Mouse (Mus musculus): ENCODE results near the gene Trpv4.

Trpv4 gene

DNA sequence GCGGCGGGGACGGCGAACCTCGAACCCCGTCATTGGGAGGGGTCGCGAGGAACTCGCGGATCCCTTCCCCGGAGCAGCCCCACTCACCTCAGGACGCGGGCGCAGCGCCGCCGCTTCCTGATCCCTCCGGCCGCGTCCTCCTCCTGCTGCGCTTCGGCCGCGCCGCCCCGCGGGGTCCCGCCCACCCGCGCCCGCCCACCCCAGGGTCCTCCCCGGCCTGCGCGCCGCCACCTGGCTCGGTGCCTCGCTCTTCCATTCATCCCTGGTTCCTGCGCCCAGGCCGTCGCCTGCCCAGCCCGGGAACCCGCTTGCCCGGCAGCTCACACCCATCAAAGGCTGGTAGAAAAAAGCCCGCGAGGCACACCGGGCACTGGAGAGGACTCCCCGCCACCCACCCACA lies at the start of gene Trpv4:
TSS of gene Trpv4 (minus strand) at position 167 of the 400 bp plus-strand sequence.
- in situ Hi-C loops (cut with MboI; ENCODE audit: low pct_unique_long_range_greater_than_20kb in 1 of 2, low sequenced_read_pairs in 2 of 2, unreplicated experiment in 1 of 2) = no loop called here

DNA sequence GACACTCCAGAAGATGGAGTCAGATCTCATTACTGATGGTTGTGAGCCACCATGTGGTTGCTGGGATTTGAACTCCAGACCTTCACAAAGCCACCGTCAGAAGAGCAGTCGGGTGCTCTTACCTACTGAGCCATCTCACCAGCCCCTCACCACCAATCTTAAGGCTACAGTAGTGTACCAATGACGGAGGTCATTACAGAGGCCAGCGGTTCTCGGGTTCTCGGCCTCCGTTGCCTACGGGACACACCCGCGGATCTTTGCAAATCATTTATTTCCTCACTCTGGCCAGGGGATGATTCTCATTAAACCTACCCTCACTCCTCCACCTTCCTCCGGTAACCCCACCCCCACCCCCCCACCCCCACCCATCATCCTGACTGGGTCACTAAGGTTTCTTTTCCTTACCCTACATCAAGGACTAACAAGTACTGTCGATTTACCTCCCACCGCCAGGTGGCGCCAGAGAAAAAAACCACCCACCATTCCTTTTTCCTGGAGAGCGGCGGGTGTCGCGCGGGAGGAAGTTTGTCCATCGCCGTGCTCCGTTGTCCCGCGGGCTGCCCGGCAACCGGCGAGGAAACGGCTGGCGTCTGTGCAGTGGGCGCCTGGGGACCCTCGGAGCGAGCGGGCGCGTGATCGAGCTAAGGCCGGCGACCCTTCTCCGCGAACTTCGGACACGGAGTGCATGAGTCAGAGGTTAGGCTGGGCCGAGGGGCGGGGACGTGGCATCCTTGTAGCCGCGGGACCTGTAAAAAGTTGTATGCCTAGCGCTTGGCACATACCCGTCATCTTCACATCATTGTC lies 49.2 kb upstream of the Trpv4 start, which contains the start of gene Tchp:
TSS of gene Tchp (plus strand) at position 496 of the 804 bp plus-strand sequence.
- in situ Hi-C loops (cut with MboI; ENCODE audit: low pct_unique_long_range_greater_than_20kb in 1 of 2, low sequenced_read_pairs in 2 of 2, unreplicated experiment in 1 of 2) = no loop called here

- in situ Hi-C loops (cut with MboI; ENCODE audit: low pct_unique_long_range_greater_than_20kb in 1 of 2, low sequenced_read_pairs in 2 of 2, unreplicated experiment in 1 of 2) = no loop called here
Measured at GRCm38 (mm10) chr5:114702403-114703392, 44.5 kb upstream of the Trpv4 start.

DNA sequence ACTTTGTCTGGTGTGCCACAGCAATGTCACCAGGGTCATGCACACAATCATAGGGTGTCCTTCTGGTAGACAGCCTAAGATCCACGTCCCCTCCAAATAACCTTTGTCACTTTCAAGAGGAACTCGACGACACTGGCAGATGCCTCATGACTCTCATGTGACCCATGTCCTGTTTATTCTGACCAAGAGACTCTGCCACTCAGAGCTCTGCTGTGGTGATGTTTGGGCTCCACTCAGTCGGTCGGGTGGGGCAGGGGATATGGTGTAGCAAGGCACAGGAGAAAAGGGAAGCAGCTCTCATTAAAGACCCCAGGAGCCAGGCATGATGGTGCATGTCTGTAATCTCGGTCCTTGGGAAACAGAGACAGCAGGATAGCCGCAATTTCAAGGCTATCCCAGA lies 40.8 kb upstream of the Trpv4 start:
- in situ Hi-C loops (cut with MboI; ENCODE audit: low pct_unique_long_range_greater_than_20kb in 1 of 2, low sequenced_read_pairs in 2 of 2, unreplicated experiment in 1 of 2) = no loop called here

GRCm38 (mm10) chr5:114698044-114698746 lies 40.0 kb upstream of the Trpv4 start:
- in situ Hi-C loops (cut with MboI; ENCODE audit: low pct_unique_long_range_greater_than_20kb in 1 of 2, low sequenced_read_pairs in 2 of 2, unreplicated experiment in 1 of 2) = no loop called here

GRCm38 (mm10) chr5:114696939-114697338 lies 38.7 kb upstream of the Trpv4 start:
- in situ Hi-C loops (cut with MboI; ENCODE audit: low pct_unique_long_range_greater_than_20kb in 1 of 2, low sequenced_read_pairs in 2 of 2, unreplicated experiment in 1 of 2) = no loop called here

GRCm38 (mm10) chr5:114695775-114696174 lies 37.6 kb upstream of the Trpv4 start:
- in situ Hi-C loops (cut with MboI; ENCODE audit: low pct_unique_long_range_greater_than_20kb in 1 of 2, low sequenced_read_pairs in 2 of 2, unreplicated experiment in 1 of 2) = no loop called here

DNA sequence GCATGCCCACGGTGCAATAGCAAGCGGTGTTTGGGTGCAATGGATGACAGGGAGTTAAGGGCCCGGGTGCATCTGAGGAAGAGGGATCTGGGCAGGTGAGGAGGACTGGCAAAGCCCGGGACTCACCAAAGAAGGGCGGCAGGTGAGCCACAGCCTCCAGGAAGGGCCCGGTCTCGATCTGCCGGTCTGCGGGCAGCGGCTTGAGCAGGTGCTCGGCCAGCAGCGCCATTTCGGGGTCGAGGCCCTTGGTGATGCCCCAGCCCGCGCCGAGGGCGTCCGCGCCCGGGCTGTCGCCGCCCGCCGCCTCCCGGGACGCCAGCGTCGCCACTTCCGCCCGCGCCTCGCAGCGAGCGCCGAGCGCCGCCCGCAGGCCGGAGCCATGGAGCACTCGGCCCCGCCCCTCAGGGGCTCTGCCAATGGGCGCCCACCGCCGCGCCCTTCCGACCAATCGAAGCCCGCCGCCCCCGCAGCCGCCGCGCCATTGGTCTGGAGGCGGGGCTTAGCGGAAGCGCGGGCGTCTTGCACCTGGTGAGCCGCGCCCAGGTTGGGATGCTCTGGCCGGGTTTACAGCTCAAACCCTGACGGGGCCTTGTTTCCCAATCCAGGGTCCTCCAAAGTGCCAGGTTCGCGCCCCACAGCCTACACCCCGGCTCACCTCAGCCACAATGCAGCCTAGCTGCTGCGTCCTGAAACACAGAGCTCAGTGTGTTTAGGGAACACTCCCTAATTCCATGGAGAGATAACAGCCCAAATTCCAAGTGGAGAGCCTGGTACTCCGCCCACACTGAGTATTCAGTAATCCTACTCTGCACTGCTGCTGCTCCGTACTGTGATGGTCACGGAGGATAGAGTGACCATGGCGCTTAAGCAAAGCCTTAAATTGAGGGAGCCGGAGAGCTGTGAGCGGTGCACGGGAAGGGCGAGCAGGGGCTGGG lies 32.7 kb upstream of the Trpv4 start, which contains the start of gene Gltp:
TSS of gene Gltp (minus strand) at position 352 of the 935 bp plus-strand sequence.
- in situ Hi-C loops (cut with MboI; ENCODE audit: low pct_unique_long_range_greater_than_20kb in 1 of 2, low sequenced_read_pairs in 2 of 2, unreplicated experiment in 1 of 2) = no loop called here

DNA sequence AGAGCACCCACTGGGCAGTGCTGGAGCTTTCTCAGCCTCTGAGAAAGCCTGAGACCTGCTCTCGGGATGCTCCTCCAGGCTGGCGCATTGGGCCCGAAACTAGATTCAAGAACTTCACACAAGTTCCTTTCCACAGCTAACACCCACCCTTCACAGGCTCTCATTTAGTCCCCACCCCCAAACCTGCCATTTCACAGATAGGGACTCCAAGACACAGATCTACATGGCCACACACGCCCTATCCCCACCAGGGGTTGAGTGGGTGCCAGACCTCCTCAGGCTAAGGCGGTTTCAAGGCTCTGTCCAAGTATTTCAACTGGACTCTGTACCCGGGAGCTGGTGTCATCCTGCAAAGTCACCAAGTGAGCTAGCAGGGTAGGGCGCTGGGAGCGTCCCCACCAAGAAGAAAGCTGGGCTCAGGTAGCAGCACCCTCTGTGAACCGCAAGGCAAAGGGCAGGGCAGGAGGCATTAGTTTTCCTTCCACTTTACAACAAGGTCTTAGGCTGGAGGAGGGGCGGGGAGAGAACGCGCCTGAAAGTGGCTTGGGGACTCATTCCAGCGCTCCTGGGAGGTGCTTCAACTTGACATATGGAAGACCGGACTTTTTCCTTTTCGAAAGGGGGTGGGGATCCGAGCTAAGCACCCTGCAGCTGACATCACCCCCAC lies 31.6 kb upstream of the Trpv4 start:
- in situ Hi-C loops (cut with MboI; ENCODE audit: low pct_unique_long_range_greater_than_20kb in 1 of 2, low sequenced_read_pairs in 2 of 2, unreplicated experiment in 1 of 2) = no loop called here

- in situ Hi-C loops (cut with MboI; ENCODE audit: low pct_unique_long_range_greater_than_20kb in 1 of 2, low sequenced_read_pairs in 2 of 2, unreplicated experiment in 1 of 2) = no loop called here
Measured at GRCm38 (mm10) chr5:114688703-114689102, 30.5 kb upstream of the Trpv4 start.

- in situ Hi-C loops (cut with MboI; ENCODE audit: low pct_unique_long_range_greater_than_20kb in 1 of 2, low sequenced_read_pairs in 2 of 2, unreplicated experiment in 1 of 2) = no loop called here
Measured at GRCm38 (mm10) chr5:114687901-114688300, 29.7 kb upstream of the Trpv4 start.

DNA sequence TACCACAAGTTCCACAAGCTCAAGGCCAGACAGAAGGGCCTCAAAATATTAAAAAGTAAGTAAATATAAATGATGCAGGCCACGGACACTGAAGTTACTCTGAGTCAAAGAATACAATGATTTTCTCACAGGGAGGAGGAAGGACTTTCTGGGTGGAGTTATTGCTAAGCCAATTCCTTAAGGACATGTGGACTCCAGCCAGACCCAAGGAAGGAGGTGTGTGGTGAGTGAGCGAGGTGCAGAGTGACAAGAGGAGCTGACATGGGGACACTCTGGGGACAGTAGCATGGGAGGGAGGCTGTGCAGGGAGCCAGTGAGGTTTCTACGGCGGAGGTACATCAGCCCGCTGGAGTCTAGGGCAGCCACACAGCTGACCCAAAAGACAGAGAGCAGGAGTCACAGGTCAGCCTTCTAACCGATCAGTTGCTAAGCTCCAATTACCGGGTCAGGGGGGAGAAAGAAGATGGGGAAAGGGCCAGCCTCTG lies 28.5 kb upstream of the Trpv4 start:
- in situ Hi-C loops (cut with MboI; ENCODE audit: low pct_unique_long_range_greater_than_20kb in 1 of 2, low sequenced_read_pairs in 2 of 2, unreplicated experiment in 1 of 2) = no loop called here

DNA sequence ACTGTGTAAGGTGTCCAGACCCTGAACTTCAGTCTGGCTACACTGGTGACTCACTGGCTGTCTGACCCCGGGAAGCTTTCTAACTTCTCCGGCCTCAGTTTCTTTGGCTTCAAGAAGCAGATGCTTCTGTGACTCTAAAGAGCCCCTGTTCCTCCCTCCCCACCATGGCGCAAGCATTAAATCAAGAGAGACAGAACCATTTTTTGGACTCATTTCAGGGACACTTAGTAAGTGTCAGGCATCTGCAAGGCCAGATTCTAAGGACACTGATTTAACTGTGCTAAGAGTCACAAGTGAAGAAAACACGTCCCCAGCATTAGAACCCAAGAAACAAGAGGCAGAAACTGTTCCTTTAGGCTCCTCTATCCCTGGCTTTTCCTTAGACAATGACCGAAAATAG lies 27.8 kb upstream of the Trpv4 start:
- in situ Hi-C loops (cut with MboI; ENCODE audit: low pct_unique_long_range_greater_than_20kb in 1 of 2, low sequenced_read_pairs in 2 of 2, unreplicated experiment in 1 of 2) = no loop called here

DNA sequence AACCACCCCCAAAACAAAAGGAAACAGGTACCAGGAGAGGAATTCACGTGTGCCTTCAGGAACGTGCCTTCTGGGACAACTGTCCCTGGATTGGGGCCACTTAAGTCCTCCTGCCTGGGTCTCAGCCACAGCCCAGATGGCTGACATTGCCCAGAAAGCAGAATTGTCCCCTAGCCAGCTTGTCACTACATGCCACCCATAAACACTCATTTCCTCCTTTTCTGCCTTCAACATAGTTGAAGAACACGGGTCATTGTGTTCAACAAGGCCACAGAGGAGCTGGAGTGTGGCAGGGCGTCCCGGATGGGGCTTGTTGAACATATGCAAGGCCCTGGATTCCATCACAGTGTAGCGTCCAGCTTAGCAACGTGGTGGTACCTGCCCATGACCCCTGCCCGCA lies 23.5 kb upstream of the Trpv4 start:
- in situ Hi-C loops (cut with MboI; ENCODE audit: low pct_unique_long_range_greater_than_20kb in 1 of 2, low sequenced_read_pairs in 2 of 2, unreplicated experiment in 1 of 2) = no loop called here

GRCm38 (mm10) chr5:114680676-114681285 lies 22.6 kb upstream of the Trpv4 start:
- in situ Hi-C loops (cut with MboI; ENCODE audit: low pct_unique_long_range_greater_than_20kb in 1 of 2, low sequenced_read_pairs in 2 of 2, unreplicated experiment in 1 of 2) = no loop called here

- in situ Hi-C loops (cut with MboI; ENCODE audit: low pct_unique_long_range_greater_than_20kb in 1 of 2, low sequenced_read_pairs in 2 of 2, unreplicated experiment in 1 of 2) = no loop called here
Measured at GRCm38 (mm10) chr5:114679841-114680591, 21.8 kb upstream of the Trpv4 start.
